Mouse (Mus musculus) liver, embryonic 14.5 days (tissue): ENCODE results near the gene Ltbp2.

ENCODE experiments used
- CTCF ChIP-seq: IDR thresholded peaks from 2 replicates; pipeline ENCODE4 v1.5.1; 2016; ENCODE audit warnings: antibody characterized with exemption, low read depth, control low read depth
- EP300 ChIP-seq: IDR thresholded peaks from 2 replicates; pipeline ENCODE4 v1.6.1; 2016; ENCODE audit warnings: antibody characterized with exemption, low read depth

DNA sequence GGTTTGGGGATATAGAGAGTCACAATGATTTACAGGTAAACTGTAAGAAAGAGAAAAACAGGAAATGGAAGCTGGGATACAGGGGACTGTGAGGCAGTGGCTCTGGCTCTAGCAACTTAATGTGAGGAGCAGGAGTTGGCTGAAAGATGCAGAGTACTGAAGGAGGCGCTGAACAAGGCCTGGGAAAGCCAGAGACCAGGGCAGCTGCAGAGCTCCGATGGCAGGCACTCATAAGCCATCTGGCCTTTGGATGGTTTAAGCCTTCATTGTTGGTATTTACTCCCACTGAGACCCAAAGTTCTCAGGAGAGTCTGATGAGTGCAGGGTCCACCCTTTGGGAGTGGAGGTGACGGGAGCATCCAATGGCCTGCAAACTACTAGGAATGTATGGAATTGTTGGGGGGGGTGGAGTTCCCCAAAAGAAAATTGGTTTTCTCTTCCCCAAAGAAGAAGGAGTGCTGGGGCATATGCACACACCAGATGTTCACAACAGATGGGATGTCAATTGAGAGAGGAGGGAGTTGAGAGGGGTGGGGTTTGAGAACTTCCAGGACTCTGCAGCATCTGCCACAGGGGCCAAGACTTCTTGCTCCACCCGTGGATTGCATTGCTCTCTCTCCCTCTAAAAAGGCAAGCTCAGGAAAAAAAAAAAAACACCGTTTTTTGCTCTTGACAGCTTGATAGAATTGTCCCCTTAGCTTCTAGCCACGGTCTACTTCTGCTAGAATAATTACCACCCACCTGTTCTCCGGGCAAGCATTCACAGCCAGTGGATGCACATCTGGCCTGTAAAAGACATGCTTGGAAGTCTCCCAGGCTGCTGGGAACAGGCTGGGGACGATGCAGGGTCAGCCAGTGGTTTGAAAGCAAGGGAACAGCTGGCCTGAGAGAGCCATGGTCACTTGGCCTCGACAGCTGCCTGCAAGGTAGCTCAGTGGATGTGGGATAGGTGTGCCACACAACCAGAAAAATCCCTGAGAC, 17.6 kb upstream of the Ltbp2 start:
- TF ChIP-seq EP300: no peak
- no peak for TF ChIP-seq CTCF
